Mouse (Mus musculus): Measurements from ENCODE around the gene Ubxn11. TPM values are rescaled to one million over a fixed set of nuclear protein-coding genes. Genes with fewer than 3 reads are reported as not detected.

Ubxn11 gene
- polyA plus RNA-seq, 1 experiment from 2014 or later, result 8.3 TPM

DNA sequence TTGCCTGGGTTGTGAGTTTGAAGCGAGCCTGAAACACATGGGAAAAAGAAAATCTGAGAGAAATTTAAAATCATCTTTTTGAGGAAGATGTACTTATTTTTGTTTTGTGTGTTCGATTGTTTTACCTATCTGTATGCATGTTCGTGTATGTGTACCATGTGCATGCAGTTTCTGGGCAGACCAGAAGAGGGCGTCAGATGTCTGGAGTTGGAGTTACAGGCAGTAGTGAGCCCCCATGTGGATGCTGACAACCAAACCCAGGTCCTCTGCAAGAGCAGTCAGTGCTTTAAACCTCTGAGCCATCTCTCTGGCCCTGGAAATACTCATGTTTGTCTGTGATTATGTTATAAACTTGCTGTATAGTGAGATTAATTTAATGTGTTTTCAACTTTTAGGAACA is 17.4 kb upstream of the Ubxn11 start:
- Histone ChIP-seq H3K36me3 (ENCODE audit: control insufficient read depth, insufficient read depth, low read length) (no peaks in the 10 kb centered on the region), H3K4me3 (ENCODE audit: low read depth, low read length) (no peak overlapping the region), H3K27me3 (ENCODE audit: control insufficient read depth, insufficient read depth, low read length) (no peaks in the 10 kb centered on the region), H3K27ac (ENCODE audit: low read length) (no peak overlapping the region), H3K4me2 (replicated peaks; ENCODE audit: low read depth, low read length) (no peak overlapping the region), H3K9me3 (ENCODE audit: control insufficient read depth, low read depth, low read length) (no peaks in the 10 kb centered on the region), H3K9ac (replicated peaks; ENCODE audit: low read depth, low read length) (no peak overlapping the region), H3K4me1 (ENCODE audit: control insufficient read depth, insufficient read depth, low read length) (0 out of 2 replicates have a peak, but pooled peaks cover 7% of the 10 kb centered on the region)
- WGBS, result 85% methylated on average over 4 of the region's 4 CpGs
- no peak for ATAC-seq (ENCODE audit: insufficient number of reproducible peaks, insufficient read depth, low FRiP score, low read depth)

GRCm38 (mm10) chr4:134087412-134087811 is 15.0 kb upstream of the Ubxn11 start:
- 0 out of 2 replicates have a peak, but pooled peaks cover under 1% of the 10 kb centered on the region for H3K4me1 ChIP-seq (ENCODE audit: control insufficient read depth, insufficient read depth, low read length)
- no peak overlapping the region for H3K27ac ChIP-seq (ENCODE audit: low read length)
- H3K9me3 ChIP-seq (ENCODE audit: control insufficient read depth, low read depth, low read length), result no peaks in the 10 kb centered on the region
- WGBS, result 26% methylated on average over 7 of the region's 7 CpGs
- H3K27me3 ChIP-seq (ENCODE audit: control insufficient read depth, insufficient read depth, low read length), result no peaks in the 10 kb centered on the region
- peak; percentile 51; the same call in 1 of the 2 replicates for ATAC-seq (ENCODE audit: insufficient number of reproducible peaks, insufficient read depth, low FRiP score, low read depth)
- H3K4me2 ChIP-seq (replicated peaks; ENCODE audit: low read depth, low read length), result no peak overlapping the region
- no peak overlapping the region for H3K9ac ChIP-seq (replicated peaks; ENCODE audit: low read depth, low read length)
- no peak overlapping the region for H3K4me3 ChIP-seq (ENCODE audit: low read depth, low read length)
- H3K36me3 ChIP-seq (ENCODE audit: control insufficient read depth, insufficient read depth, low read length), result no peaks in the 10 kb centered on the region

DNA sequence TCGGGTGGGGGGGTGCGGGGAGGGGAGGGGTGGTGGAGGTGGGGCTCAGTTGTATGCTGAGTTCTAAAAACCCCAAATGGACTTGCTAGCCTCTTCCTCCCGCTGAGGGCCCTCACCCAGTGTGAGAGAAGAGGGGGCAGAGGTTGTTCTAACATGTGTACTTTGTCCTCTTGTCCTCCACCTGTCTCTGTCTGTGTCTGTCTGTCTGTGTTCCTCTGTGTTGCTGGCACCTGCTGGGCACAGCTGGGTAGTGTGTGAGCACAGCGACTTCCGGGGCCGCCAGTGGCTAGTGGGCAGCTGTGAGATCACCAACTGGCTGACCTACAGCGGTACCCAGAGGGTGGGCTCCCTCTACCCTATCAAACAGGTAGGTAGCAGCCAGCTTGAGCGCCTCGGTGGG is 13.3 kb upstream of the Ubxn11 start:
- H3K9ac ChIP-seq (replicated peaks; ENCODE audit: low read depth, low read length), result no peak overlapping the region
- no peak overlapping the region for H3K4me2 ChIP-seq (replicated peaks; ENCODE audit: low read depth, low read length)
- no peak overlapping the region for H3K27ac ChIP-seq (ENCODE audit: low read length)
- WGBS, result 80% methylated on average over 9 of the region's 9 CpGs
- H3K4me1 ChIP-seq (ENCODE audit: control insufficient read depth, insufficient read depth, low read length), result no peaks in the 10 kb centered on the region
- no peaks in the 10 kb centered on the region for H3K27me3 ChIP-seq (ENCODE audit: control insufficient read depth, insufficient read depth, low read length)
- H3K4me3 ChIP-seq (ENCODE audit: low read depth, low read length), result no peak overlapping the region
- no peaks in the 10 kb centered on the region for H3K36me3 ChIP-seq (ENCODE audit: control insufficient read depth, insufficient read depth, low read length)
- H3K9me3 ChIP-seq (ENCODE audit: control insufficient read depth, low read depth, low read length), result no peaks in the 10 kb centered on the region
- ATAC-seq (ENCODE audit: insufficient number of reproducible peaks, insufficient read depth, low FRiP score, low read depth), result no peak

GRCm38 (mm10) chr4:134090521-134091224 is 11.7 kb upstream of the Ubxn11 start:
- Histone ChIP-seq H3K9me3 (ENCODE audit: control insufficient read depth, low read depth, low read length) (no peaks in the 10 kb centered on the region), H3K9ac (replicated peaks; ENCODE audit: low read depth, low read length) (no peak overlapping the region), H3K4me1 (ENCODE audit: control insufficient read depth, insufficient read depth, low read length) (no peaks in the 10 kb centered on the region), H3K27ac (ENCODE audit: low read length) (no peak overlapping the region), H3K4me2 (replicated peaks; ENCODE audit: low read depth, low read length) (no peak overlapping the region), H3K27me3 (ENCODE audit: control insufficient read depth, insufficient read depth, low read length) (no peaks in the 10 kb centered on the region), H3K36me3 (ENCODE audit: control insufficient read depth, insufficient read depth, low read length) (no peaks in the 10 kb centered on the region), H3K4me3 (ENCODE audit: low read depth, low read length) (no peak overlapping the region)
- ATAC-seq (ENCODE audit: insufficient number of reproducible peaks, insufficient read depth, low FRiP score, low read depth), result no peak
- WGBS, result 79% methylated on average over 16 of the region's 16 CpGs

- Histone ChIP-seq H3K9ac (replicated peaks; ENCODE audit: low read depth, low read length) (no peak overlapping the region), H3K4me2 (replicated peaks; ENCODE audit: low read depth, low read length) (no peak overlapping the region), H3K27ac (ENCODE audit: low read length) (no peak overlapping the region), H3K4me3 (ENCODE audit: low read depth, low read length) (no peak overlapping the region), H3K36me3 (ENCODE audit: control insufficient read depth, insufficient read depth, low read length) (no peaks in the 10 kb centered on the region), H3K4me1 (ENCODE audit: control insufficient read depth, insufficient read depth, low read length) (no peaks in the 10 kb centered on the region), H3K9me3 (ENCODE audit: control insufficient read depth, low read depth, low read length) (no peaks in the 10 kb centered on the region), H3K27me3 (ENCODE audit: control insufficient read depth, insufficient read depth, low read length) (no peaks in the 10 kb centered on the region)
- no peak for ATAC-seq (ENCODE audit: insufficient number of reproducible peaks, insufficient read depth, low FRiP score, low read depth)
- 84% methylated on average over 6 of the region's 6 CpGs for WGBS
Measured at GRCm38 (mm10) chr4:134091225-134091529, 11.2 kb upstream of the Ubxn11 start.

DNA sequence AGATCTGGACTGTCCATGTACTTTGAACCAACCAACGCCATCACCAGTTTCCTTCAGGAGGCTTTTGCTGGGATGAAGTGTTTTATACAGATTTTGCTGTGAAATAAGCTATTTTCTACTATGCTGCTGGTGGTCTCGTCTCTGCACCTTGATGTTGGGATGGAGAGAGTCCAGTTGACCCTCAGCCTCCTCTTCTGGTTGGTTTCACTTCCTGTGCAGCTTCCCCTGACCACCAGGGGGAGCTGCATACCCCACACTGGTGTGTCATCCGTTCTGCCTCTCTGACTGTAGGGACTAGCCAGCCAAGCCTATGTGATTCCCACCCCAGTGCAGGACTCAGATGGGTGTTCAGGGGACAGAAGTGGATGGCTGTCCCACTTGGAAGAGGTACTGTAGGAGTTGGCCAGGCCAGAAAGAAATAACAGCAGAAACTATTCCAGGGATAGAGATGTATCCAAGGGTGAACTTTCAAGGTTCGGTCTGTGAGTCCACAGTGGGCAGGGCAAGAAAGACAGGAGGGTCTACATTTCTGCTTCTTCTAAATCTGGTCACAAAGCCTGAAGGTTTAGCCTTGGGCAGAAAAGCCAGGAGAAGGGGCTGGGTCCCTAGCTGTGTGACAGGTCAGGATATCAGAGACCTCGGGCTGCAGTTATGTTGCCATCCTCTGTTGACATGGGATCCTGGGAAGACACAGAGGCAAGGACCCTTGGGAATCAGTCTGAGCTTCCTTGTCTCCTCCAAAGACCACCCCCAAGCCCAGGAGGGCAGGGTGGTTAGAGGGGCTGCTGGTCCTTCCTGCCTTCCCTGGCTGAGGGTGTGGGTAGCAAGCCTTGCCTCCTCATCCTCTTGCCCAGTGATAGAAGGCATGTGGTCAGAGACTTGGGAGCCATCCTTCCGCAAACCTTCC is 9.7 kb upstream of the Ubxn11 start:
- Histone ChIP-seq H3K9ac (replicated peaks; ENCODE audit: low read depth, low read length) (no peak overlapping the region), H3K4me3 (ENCODE audit: low read depth, low read length) (no peak overlapping the region), H3K36me3 (ENCODE audit: control insufficient read depth, insufficient read depth, low read length) (no peaks in the 10 kb centered on the region), H3K27me3 (ENCODE audit: control insufficient read depth, insufficient read depth, low read length) (no peaks in the 10 kb centered on the region), H3K4me1 (ENCODE audit: control insufficient read depth, insufficient read depth, low read length) (no peaks in the 10 kb centered on the region), H3K4me2 (replicated peaks; ENCODE audit: low read depth, low read length) (no peak overlapping the region), H3K27ac (ENCODE audit: low read length) (no peak overlapping the region), H3K9me3 (ENCODE audit: control insufficient read depth, low read depth, low read length) (no peaks in the 10 kb centered on the region)
- WGBS, result 75% methylated on average over 6 of the region's 6 CpGs
- no peak for ATAC-seq (ENCODE audit: insufficient number of reproducible peaks, insufficient read depth, low FRiP score, low read depth)

GRCm38 (mm10) chr4:134094004-134094564 is 8.3 kb upstream of the Ubxn11 start:
- no peaks in the 10 kb centered on the region for H3K9me3 ChIP-seq (ENCODE audit: control insufficient read depth, low read depth, low read length)
- no peak overlapping the region for H3K4me2 ChIP-seq (replicated peaks; ENCODE audit: low read depth, low read length)
- H3K4me1 ChIP-seq (ENCODE audit: control insufficient read depth, insufficient read depth, low read length), result no peaks in the 10 kb centered on the region
- no peak overlapping the region for H3K9ac ChIP-seq (replicated peaks; ENCODE audit: low read depth, low read length)
- no peaks in the 10 kb centered on the region for H3K27me3 ChIP-seq (ENCODE audit: control insufficient read depth, insufficient read depth, low read length)
- no peak overlapping the region for H3K27ac ChIP-seq (ENCODE audit: low read length)
- H3K4me3 ChIP-seq (ENCODE audit: low read depth, low read length), result no peak overlapping the region
- ATAC-seq (ENCODE audit: insufficient number of reproducible peaks, insufficient read depth, low FRiP score, low read depth), result no peak
- no peaks in the 10 kb centered on the region for H3K36me3 ChIP-seq (ENCODE audit: control insufficient read depth, insufficient read depth, low read length)
- WGBS, result 88% methylated on average over 7 of the region's 7 CpGs

- H3K27me3 ChIP-seq (ENCODE audit: control insufficient read depth, insufficient read depth, low read length), result no peaks in the 10 kb centered on the region
- no peak within 1 kb of the TSS for H3K27ac ChIP-seq (ENCODE audit: low read length)
- no peaks in the 10 kb centered on the region for H3K4me1 ChIP-seq (ENCODE audit: control insufficient read depth, insufficient read depth, low read length)
- WGBS, result 66% methylated on average over 3 of the region's 3 CpGs
- no peak within 1 kb of the TSS for H3K4me3 ChIP-seq (ENCODE audit: low read depth, low read length)
- no peaks in the 10 kb centered on the region for H3K36me3 ChIP-seq (ENCODE audit: control insufficient read depth, insufficient read depth, low read length)
- no peak within 1 kb of the TSS for H3K4me2 ChIP-seq (replicated peaks; ENCODE audit: low read depth, low read length)
- ATAC-seq (ENCODE audit: insufficient number of reproducible peaks, insufficient read depth, low FRiP score, low read depth), result no peak
- H3K9ac ChIP-seq (replicated peaks; ENCODE audit: low read depth, low read length), result no peak within 1 kb of the TSS
- H3K9me3 ChIP-seq (ENCODE audit: control insufficient read depth, low read depth, low read length), result no peaks in the 10 kb centered on the region
Measured at GRCm38 (mm10) chr4:134094923-134095547, 7.3 kb upstream of the Ubxn11 start, which contains the start of gene Cd52. Gene Cd52, minus strand, starts transcription at chr4:134095082.
